Mouse (Mus musculus) c-Kit-positive CD71-negative TER-119-negative erythroid progenitor cells, embryonic 14.5 days (primary cell): ENCODE measurements at regions not wholly inside any gene's neighbourhood (a gene's known extent, or its start where the extent isn't known, plus 50 kb on each side); places are given as distances from the start of the nearest gene placed in this dataset.

Source experiments
- DNase-seq: peaks from one replicate; pipeline ENCODE4 v3.0.0-alpha.2; 2013; ENCODE audit warnings: low read depth

GRCm38 (mm10) chr4:137101169-137101568 is 52.6 kb upstream of the Zbtb40 start:
- no peak for DNase-seq

- no peak for DNase-seq
Observed at GRCm38 (mm10) chr4:137100756-137101155, 52.2 kb upstream of the Zbtb40 start.
